Mouse (Mus musculus): ENCODE data around the gene Smyd5. TPM values are rescaled to one million over a fixed set of nuclear protein-coding genes. Genes with fewer than 3 reads are reported as not detected.

The Smyd5 gene
- polyA plus RNA-seq (2015; fragmentation: Nextera tagmentation; extraction: Ambion mirVana) = 20.0 and 22.2 TPM in 2 replicates

DNA sequence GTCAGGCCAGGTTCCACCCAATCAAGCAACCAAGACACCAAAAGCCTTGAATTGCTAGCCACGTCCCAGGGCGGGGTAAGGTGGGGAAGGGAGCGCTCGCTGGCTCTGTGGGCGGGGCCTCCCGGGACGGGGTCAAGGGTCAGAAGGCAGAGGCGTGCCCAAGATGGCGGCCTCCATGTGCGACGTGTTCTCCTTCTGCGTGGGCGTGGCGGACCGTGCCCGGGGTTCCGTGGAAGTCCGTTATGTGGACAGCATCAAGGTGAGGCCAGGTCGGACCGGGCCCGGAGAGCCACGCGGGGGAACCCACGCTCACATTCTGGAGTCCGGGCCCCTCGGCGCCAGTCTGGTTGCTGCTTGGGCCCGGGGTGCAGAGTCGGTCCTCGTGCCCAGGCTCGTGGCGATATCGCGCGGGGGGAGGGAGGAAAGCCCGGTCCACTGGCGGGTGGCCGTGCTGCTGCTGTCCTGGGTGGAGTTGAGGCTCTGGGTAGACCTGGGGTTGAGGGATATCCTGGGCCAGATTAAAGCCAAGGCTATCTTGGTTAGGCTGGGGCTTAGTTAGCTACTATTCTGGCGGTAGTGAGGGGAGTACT, at the start of gene Smyd5:
Gene Smyd5 (plus strand): TSS at position 148 of the 590 bp plus-strand sequence.

GRCm38 (mm10) chr6:85423836-85424379, 7.9 kb upstream of the Smyd5 start, which contains the start of gene Noto:
Gene Noto (plus strand): TSS chr6:85423886.

DNA sequence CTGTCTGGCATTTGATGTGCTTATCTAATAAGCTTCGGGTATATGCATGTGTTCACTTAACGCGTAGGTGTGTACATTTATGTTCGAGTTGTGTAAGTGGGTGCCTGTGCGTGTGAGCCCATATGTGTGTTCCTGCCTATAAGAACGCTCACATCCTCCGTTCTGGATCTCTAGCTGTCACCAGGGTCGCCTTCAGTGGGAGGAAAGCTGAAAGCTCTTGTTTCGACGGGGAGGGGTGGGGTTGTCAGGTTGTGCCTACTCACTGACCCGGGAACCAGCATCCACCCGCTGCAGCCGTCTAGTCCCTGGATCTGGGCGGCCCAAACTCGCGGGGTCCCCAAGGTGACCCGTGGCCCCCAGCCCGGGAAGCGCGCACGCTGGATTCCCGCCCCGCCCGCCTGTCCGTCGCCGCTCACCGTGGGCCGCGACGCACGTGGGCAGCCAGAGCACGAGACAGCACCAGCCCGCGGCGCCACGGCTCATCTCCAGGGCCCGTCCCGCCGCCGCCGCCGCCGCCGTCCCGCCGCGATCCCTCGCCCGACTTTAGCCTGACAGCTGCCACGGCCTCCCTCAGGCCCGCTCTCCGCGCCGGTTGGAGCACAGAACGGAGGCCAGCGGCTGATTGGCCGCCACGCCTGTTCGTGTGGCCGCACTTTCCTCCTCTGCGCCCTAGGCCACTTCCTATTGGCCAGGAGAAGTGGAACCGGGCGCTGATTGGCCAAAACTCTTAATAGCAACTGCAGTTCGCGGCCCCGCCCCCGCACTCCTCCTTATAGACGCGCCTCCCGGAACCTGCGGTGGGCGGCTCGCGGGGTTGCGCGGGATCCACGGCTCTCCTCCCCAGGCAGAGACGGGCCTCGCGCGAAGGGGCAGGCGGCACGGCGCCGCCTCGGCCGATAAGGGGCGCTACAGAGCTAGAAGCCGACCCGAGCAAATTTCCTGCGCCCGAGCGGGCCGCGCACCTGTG, 19.2 kb downstream of the Smyd5 start, which contains the start of gene Cct7:
Gene Cct7 (plus strand): TSS at position 818 of the 967 bp plus-strand sequence.

GRCm38 (mm10) chr6:85451664-85452410, 20.0 kb downstream of the Smyd5 start, which contains the start of gene Pradc1:
Gene Pradc1 (minus strand): TSS chr6:85451970.

Other genes starting within 250 kb of the Smyd5 start
- not detected in 2 replicates for gene Emx1, start 244.6 kb upstream of the Smyd5 start, polyA plus RNA-seq (2015; fragmentation: Nextera tagmentation; extraction: Ambion mirVana)
- 3.1 and 5.5 TPM in 2 replicates for gene Sfxn5, start 98.6 kb upstream of the Smyd5 start, polyA plus RNA-seq (2015; fragmentation: Nextera tagmentation; extraction: Ambion mirVana)
- gene Rab11fip5, start 57.4 kb upstream of the Smyd5 start, polyA plus RNA-seq (2015; fragmentation: Nextera tagmentation; extraction: Ambion mirVana) = 49.0 and 51.1 TPM in 2 replicates
- not detected in 2 replicates for gene Noto, start 8.1 kb upstream of the Smyd5 start, polyA plus RNA-seq (2015; fragmentation: Nextera tagmentation; extraction: Ambion mirVana)
- gene Cct7, start 19.5 kb downstream of the Smyd5 start, polyA plus RNA-seq (2015; fragmentation: Nextera tagmentation; extraction: Ambion mirVana) = 266 and 269 TPM in 2 replicates
- gene Pradc1, start 20.0 kb downstream of the Smyd5 start, polyA plus RNA-seq (2015; fragmentation: Nextera tagmentation; extraction: Ambion mirVana) = 21.5 and 28.2 TPM in 2 replicates
- gene Fbxo41, start 71.0 kb downstream of the Smyd5 start, polyA plus RNA-seq (2015; fragmentation: Nextera tagmentation; extraction: Ambion mirVana) = 0.29 and 0.34 TPM in 2 replicates
- gene Egr4, start 81.6 kb downstream of the Smyd5 start, polyA plus RNA-seq (2015; fragmentation: Nextera tagmentation; extraction: Ambion mirVana) = not detected in 2 replicates
- gene Alms1, start 155.5 kb downstream of the Smyd5 start, polyA plus RNA-seq (2015; fragmentation: Nextera tagmentation; extraction: Ambion mirVana) = 1.1 and 1.2 TPM in 2 replicates

Measured in urinary bladder, postnatal 0 days (tissue).